Mouse (Mus musculus) liver, adult 2 months (tissue): ENCODE measurements at regions not wholly inside any gene's neighbourhood (a gene's known extent, or its start where the extent isn't known, plus 50 kb on each side); places are given as distances from the start of the nearest gene placed in this dataset.

Source experiments
- DNase-seq: peaks from one replicate; pipeline ENCODE4 v3.0.0-alpha.2; 2011; ENCODE audit warnings: low read depth, low spot score; ENCODE audit errors: extremely low read depth
- H3K27ac ChIP-seq: fragments of 200-500 bp; replicated peaks from 2 replicates; pipeline ENCODE4 v1.5.1; 2012; ENCODE audit warnings: low read depth, mild to moderate bottlenecking, control low read depth, inconsistent platforms, low read length; ENCODE audit not compliant: insufficient read depth
- H3K27me3 ChIP-seq: fragments of 200-500 bp; 2 replicates; pipeline ENCODE4 v1.6.1; 2012; ENCODE audit warnings: mild to moderate bottlenecking, moderate library complexity, low read length, inconsistent platforms; ENCODE audit not compliant: control insufficient read depth, insufficient read depth
- H3K36me3 ChIP-seq: fragments of 200-500 bp; 2 replicates; pipeline ENCODE4 v1.6.1; 2012; ENCODE audit warnings: low read length, inconsistent platforms; ENCODE audit not compliant: control insufficient read depth, insufficient read depth
- H3K4me1 ChIP-seq: fragments of 200-500 bp; 2 replicates; pipeline ENCODE4 v1.6.1; 2011; ENCODE audit warnings: low read length; ENCODE audit not compliant: control insufficient read depth, insufficient read depth
- H3K4me3 ChIP-seq: fragments of 200-500 bp; 2 replicates; pipeline ENCODE4 v1.5.1; 2011; ENCODE audit warnings: low read depth, mild to moderate bottlenecking, control low read depth, low read length, moderate library complexity; ENCODE audit not compliant: insufficient read depth
- H3K79me2 ChIP-seq: fragments of 200-500 bp; 2 replicates; pipeline ENCODE4 v1.6.1; 2012; ENCODE audit warnings: inconsistent platforms, mild to moderate bottlenecking, low read length, moderate library complexity; ENCODE audit not compliant: control insufficient read depth, insufficient read depth
- H3K9ac ChIP-seq: fragments of 200-500 bp; 2 replicates; pipeline ENCODE4 v1.6.1; 2012; ENCODE audit warnings: low read depth, mild to moderate bottlenecking, control low read depth, inconsistent platforms, low read length
- CTCF ChIP-seq: fragments of 200-500 bp; IDR thresholded peaks from 2 replicates; pipeline ENCODE4 v1.5.1; 2011; ENCODE audit warnings: low read depth, low read length, control low read depth
- POLR2A ChIP-seq: fragments of 200-500 bp; IDR thresholded peaks from 2 replicates; pipeline ENCODE4 v1.6.1; 2011; ENCODE audit warnings: low read length, control low read depth; ENCODE audit not compliant: insufficient read depth; ENCODE audit errors: extremely low read depth
- WGBS: fragments of 180-500 bp; shearing (Covaris S2); methylation state at CpG from one replicate; pipeline ENCODE4 v1.1.7; 2018; 5-methylcytosine and 5-hydroxymethylcytosine counted together

DNA sequence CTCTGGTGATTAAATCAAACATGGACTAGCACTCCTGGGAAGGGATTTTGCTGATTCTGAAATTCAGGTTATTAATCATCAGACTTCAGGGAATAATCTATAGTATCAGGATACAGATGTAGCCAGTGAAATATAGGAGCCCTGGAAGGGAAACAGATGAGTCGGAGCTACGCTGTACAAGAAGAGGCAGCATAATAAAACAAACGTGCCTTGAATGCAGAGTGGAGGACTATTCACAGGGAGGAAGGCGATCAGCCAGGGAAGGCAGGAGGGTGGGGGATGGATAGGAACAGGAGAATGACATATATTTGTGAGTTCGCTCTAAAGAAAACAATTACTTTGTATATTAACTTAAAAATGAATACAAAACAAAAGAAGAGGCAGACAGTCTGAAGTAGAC, 286.6 kb upstream of the Got2 start:
- no peaks in the 10 kb centered on the region for H3K27me3 ChIP-seq
- no peaks in the 10 kb centered on the region for H3K79me2 ChIP-seq
- H3K36me3 ChIP-seq: no peaks in the 10 kb centered on the region
- 79% methylated on average over 5 of the region's 5 CpGs for WGBS
- DNase-seq: no peak
- H3K27ac ChIP-seq: no peak overlapping the region
- no peak overlapping the region for H3K9ac ChIP-seq
- TF ChIP-seq POLR2A: no peak
- TF ChIP-seq CTCF: no peak
- H3K4me3 ChIP-seq: no peak overlapping the region
- no peaks in the 10 kb centered on the region for H3K4me1 ChIP-seq

DNA sequence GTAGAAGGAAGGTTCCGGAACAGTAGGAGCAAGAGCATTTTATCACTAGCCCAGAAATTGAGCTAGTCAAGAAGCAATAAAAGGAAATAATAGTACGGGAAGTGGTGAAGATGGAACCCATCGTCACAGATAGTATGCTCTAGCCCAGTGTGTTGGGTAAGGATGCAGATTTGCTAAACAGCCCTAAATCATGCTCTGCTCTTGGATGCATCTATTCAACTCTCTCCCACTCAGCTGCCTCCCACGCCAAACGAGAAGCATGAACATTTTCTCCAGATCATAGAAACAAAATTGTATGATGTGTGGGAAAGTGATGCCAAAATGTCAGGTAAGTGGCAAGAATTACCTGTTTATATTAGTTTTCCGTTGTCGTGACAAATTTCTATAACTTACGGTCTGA, 276.6 kb upstream of the Got2 start:
- DNase-seq: no peak
- 88% methylated on average over 8 of the region's 8 CpGs for WGBS

DNA sequence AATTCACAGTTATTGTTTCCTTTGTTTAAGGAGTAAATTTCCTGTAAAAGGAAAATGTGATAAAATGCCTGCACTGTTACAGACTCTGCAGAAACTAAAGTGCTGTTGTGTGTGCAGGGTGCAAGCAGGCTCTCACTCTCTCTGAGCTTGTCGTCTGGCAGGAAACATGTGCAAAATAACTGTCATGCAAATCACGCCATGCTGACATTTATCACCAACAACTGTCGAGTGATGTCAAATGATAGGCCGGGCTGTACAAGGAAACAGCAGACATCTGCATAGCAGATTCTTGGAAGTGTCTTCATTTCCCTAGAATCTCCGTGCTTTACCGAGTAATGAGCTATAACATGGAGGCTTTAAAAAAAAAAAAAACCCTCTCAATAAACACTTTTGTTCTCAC, 271.6 kb upstream of the Got2 start:
- WGBS: 61% methylated on average over 6 of the region's 6 CpGs
- Histone ChIP-seq H3K27ac (no peak overlapping the region), H3K4me3 (no peak overlapping the region), H3K36me3 (no peaks in the 10 kb centered on the region), H3K79me2 (no peaks in the 10 kb centered on the region), H3K27me3 (no peaks in the 10 kb centered on the region), H3K9ac (no peak overlapping the region), H3K4me1 (no peaks in the 10 kb centered on the region)
- DNase-seq: no peak
- TF ChIP-seq POLR2A (no peak), CTCF (no peak)

More for the DNA sequence above, 276.6 kb upstream of the Got2 start:
- no peaks in the 10 kb centered on the region for H3K36me3 ChIP-seq
- no peak overlapping the region for H3K27ac ChIP-seq
- H3K79me2 ChIP-seq: no peaks in the 10 kb centered on the region
- no peaks in the 10 kb centered on the region for H3K27me3 ChIP-seq
- H3K4me1 ChIP-seq: no peaks in the 10 kb centered on the region
- TF ChIP-seq CTCF (no peak), POLR2A (no peak)
- H3K4me3 ChIP-seq: no peak overlapping the region
- no peak overlapping the region for H3K9ac ChIP-seq

DNA sequence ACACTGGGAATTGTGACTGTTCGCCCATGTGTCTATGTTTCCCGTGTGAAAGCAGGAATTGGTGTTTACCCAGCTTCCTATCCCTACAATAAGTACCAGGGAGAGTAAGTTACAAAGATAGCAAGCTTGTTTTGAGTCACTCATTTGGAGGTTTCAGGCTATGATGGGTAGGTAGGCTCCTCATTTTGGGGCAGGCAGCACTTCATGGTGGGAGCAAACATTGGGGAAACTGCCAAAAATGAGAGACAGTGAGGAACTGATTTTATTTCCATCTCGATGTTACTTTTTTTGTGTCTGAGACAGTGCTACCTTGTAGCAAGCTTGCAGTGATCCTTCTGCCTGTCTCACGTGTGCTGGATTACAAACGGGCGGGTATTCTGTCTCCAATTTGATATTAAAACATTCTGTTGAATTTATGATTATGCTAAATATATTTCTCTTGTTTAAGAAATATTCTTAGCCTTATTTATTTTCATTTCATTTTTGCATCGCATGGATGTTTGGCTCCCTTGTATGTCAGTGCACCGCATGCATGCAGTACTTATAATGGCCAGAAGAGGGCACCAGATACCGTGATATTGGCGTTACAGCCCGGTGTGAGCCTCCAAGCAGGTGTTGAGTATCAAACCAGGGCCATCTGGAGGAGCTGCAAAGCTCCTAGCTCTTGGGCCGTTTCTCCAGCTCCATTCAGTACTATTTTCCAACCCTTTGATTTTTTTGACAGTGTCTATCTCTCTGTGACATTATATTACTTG, 264.3 kb upstream of the Got2 start:
- H3K4me3 ChIP-seq: no peak overlapping the region
- 37% methylated on average over 12 of the region's 12 CpGs for WGBS

DNA sequence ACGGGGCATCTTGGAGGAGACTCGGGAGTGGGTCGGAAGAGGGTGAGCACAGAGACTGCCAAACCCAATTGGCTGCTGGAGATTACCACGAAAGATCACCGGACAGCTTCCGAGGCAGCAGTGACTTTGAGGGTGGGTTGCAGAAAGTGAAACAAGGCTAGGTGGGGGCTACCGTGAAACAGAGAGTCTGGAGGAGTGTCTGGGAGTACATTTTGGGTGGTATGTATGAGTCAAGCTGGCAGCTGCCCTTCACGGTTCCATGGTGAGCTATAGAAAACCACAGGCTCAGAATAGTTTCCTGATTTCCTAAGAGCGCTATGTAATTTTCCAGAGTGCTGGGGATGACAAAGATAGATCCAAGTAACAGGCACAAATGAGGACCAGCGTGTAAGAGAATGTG, 263.7 kb upstream of the Got2 start:
- H3K79me2 ChIP-seq: no peaks in the 10 kb centered on the region
- no peak for DNase-seq
- TF ChIP-seq CTCF (no peak), POLR2A (no peak)
- H3K9ac ChIP-seq: no peak overlapping the region
- 74% methylated on average over 10 of the region's 10 CpGs for WGBS
- no peaks in the 10 kb centered on the region for H3K36me3 ChIP-seq
- no peaks in the 10 kb centered on the region for H3K27me3 ChIP-seq
- H3K4me3 ChIP-seq: no peak overlapping the region
- no peaks in the 10 kb centered on the region for H3K4me1 ChIP-seq
- H3K27ac ChIP-seq: no peak overlapping the region

More for the DNA sequence above, 264.3 kb upstream of the Got2 start:
- DNase-seq: peak; percentile 13
- Histone ChIP-seq H3K9ac (no peak overlapping the region), H3K36me3 (no peaks in the 10 kb centered on the region), H3K27ac (no peak overlapping the region), H3K4me1 (no peaks in the 10 kb centered on the region), H3K79me2 (no peaks in the 10 kb centered on the region), H3K27me3 (no peaks in the 10 kb centered on the region)
- TF ChIP-seq CTCF (peak; percentile 78), POLR2A (no peak)

DNA sequence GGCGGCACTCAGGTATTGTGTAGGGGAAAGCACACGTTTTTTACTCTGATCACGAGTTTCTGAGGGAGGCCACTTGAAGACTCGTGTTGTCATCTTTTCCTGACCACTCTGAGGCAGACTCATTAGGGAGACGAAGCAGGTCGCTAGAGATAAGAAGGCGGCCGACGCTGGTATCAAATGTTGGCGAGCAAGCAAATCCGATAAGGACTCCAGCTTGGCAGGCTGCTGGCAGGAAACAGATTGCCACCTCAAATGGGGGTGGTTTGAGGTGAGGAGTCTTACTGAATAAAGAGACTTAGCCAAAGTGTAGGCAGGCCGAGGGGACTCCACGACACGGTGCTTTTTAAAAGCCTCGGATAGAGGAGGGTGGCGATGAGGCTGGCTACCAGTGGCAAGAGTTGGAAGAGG, 262.7 kb upstream of the Got2 start:
- Histone ChIP-seq H3K27ac (no peak overlapping the region), H3K9ac (no peak overlapping the region), H3K36me3 (no peaks in the 10 kb centered on the region), H3K4me1 (no peaks in the 10 kb centered on the region), H3K79me2 (no peaks in the 10 kb centered on the region), H3K27me3 (no peaks in the 10 kb centered on the region), H3K4me3 (no peak overlapping the region)
- WGBS: 48% methylated on average over 16 of the region's 16 CpGs
- TF ChIP-seq POLR2A: no peak
- no peak for TF ChIP-seq CTCF
- no peak for DNase-seq
